Mouse (Mus musculus) liver, embryonic 16.5 days (tissue): ENCODE measurements around the gene Hip1r. TPM values are rescaled to one million over a fixed set of nuclear protein-coding genes. Genes with fewer than 3 reads are reported as not detected.

Experiments
- ATAC-seq: fragments of 200-750 bp; cut with Nextera tagmentation; 2 replicates; pipeline ENCODE4 v1.8.0; 2017; ENCODE audit warnings: low read depth, mild to moderate bottlenecking, moderate number of reproducible peaks, moderate library complexity
- H3K27ac ChIP-seq: fragments of 300-500 bp; sonication (generic); 2 replicates; pipeline ENCODE4 v1.5.1; 2014; ENCODE audit warnings: mild to moderate bottlenecking, low read length
- H3K27me3 ChIP-seq: fragments of 300-500 bp; sonication (generic); 2 replicates; pipeline ENCODE4 v1.6.1; 2014; ENCODE audit warnings: low read depth, low read length, mixed read lengths; ENCODE audit not compliant: control insufficient read depth, insufficient read depth
- H3K36me3 ChIP-seq: fragments of 300-500 bp; sonication (generic); 2 replicates; pipeline ENCODE4 v1.6.1; 2014; ENCODE audit warnings: mild to moderate bottlenecking; ENCODE audit not compliant: control insufficient read depth, insufficient read depth
- H3K4me1 ChIP-seq: fragments of 300-500 bp; sonication (generic); 2 replicates; pipeline ENCODE4 v1.6.1; 2014; ENCODE audit warnings: low read depth, low read length, mixed read lengths; ENCODE audit not compliant: control insufficient read depth
- H3K4me2 ChIP-seq: fragments of 300-500 bp; sonication (generic); 2 replicates; pipeline ENCODE4 v1.6.1; 2014; ENCODE audit warnings: low read depth, low read length, mixed read lengths
- H3K4me3 ChIP-seq: fragments of 300-500 bp; sonication (generic); 2 replicates; pipeline ENCODE4 v1.5.1; 2014; ENCODE audit warnings: low read depth, mild to moderate bottlenecking, low read length
- H3K9ac ChIP-seq: fragments of 300-500 bp; sonication (generic); 2 replicates; pipeline ENCODE4 v1.6.1; 2014; ENCODE audit warnings: low read depth, low read length
- H3K9me3 ChIP-seq: fragments of 300-500 bp; sonication (generic); replicated peaks from 2 replicates; pipeline ENCODE4 v1.6.1; 2016; ENCODE audit warnings: low read length; ENCODE audit not compliant: control insufficient read depth
- WGBS: fragments of 180-500 bp; shearing (Covaris S2); extraction: QIAGEN DNeasy Blood & Tissue Kit; methylation state at CpG from one replicate; pipeline ENCODE4 v1.1.7; 2014; ENCODE audit not compliant: insufficient replicate concordance; 5-methylcytosine and 5-hydroxymethylcytosine counted together
- polyA plus RNA-seq: library from polyadenylated mRNA; unstranded; fragments of >200 nt; fragmentation: Nextera tagmentation; extraction: Ambion mirVana; gene quantifications from 2 replicates; pipeline ENCODE4 v1.2.1, GENCODE M21; 2015

Gene Hip1r
- polyA plus RNA-seq = 12.4 and 16.3 TPM in 2 replicates

GRCm38 (mm10) chr5:123973299-123974178 lies at the start of gene Hip1r:
Gene Hip1r (plus strand): TSS chr5:123973628.
- WGBS = under 1% methylated on average over 100 of the region's 106 CpGs
- Histone ChIP-seq H3K36me3 (no peaks in the 10 kb centered on the region), H3K27ac (peak within 1 kb of the TSS; percentile 79), H3K9ac (peak within 1 kb of the TSS; percentile 75), H3K4me3 (peak within 1 kb of the TSS; percentile 73), H3K4me2 (peak within 1 kb of the TSS; percentile 88), H3K9me3 (no peaks in the 10 kb centered on the region), H3K4me1 (peaks cover 20% of the 10 kb centered on the region), H3K27me3 (peaks cover 20% of the 10 kb centered on the region)
- peak; percentile 89 for ATAC-seq

GRCm38 (mm10) chr5:123927118-123927517 lies 46.3 kb upstream of the Hip1r start, which contains the start of gene Gm43518:
Gene Gm43518 (plus strand): TSS chr5:123927418.
- Histone ChIP-seq H3K36me3 (peaks cover 21% of the 10 kb centered on the region), H3K4me3 (no peak within 1 kb of the TSS), H3K4me1 (peaks cover 7% of the 10 kb centered on the region), H3K9me3 (no peaks in the 10 kb centered on the region), H3K27ac (no peak within 1 kb of the TSS), H3K9ac (no peak within 1 kb of the TSS), H3K27me3 (no peaks in the 10 kb centered on the region), H3K4me2 (no peak within 1 kb of the TSS)
- 91% methylated on average over 9 of the region's 9 CpGs for WGBS
- ATAC-seq = no peak

- H3K27me3 ChIP-seq = no peaks in the 10 kb centered on the region
- ATAC-seq = peak; percentile 96
- H3K9ac ChIP-seq = peak within 1 kb of the TSS; percentile 95
- H3K4me3 ChIP-seq = peak within 1 kb of the TSS; percentile 82
- H3K4me2 ChIP-seq = peak within 1 kb of the TSS; percentile 96
- H3K4me1 ChIP-seq = peaks cover 14% of the 10 kb centered on the region
- WGBS = under 1% methylated on average over 51 of the region's 56 CpGs
- H3K27ac ChIP-seq = peak within 1 kb of the TSS; percentile 87
- no peaks in the 10 kb centered on the region for H3K9me3 ChIP-seq
- peaks cover 11% of the 10 kb centered on the region for H3K36me3 ChIP-seq
These were observed 42.9 kb upstream of the Hip1r start, which contains the start of gene Ccdc62 for GRCm38 (mm10) chr5:123930508-123930989. Gene Ccdc62 (plus strand): TSS chr5:123930679.

GRCm38 (mm10) chr5:123931131-123931530 lies 42.3 kb upstream of the Hip1r start:
- peak overlapping the region; percentile 87; the same call in 1 of the 2 replicates for H3K27ac ChIP-seq
- ATAC-seq = no peak
- 41% methylated on average over 13 of the region's 13 CpGs for WGBS
- H3K9ac ChIP-seq = peak overlapping the region; percentile 95
- H3K9me3 ChIP-seq = no peaks in the 10 kb centered on the region
- peak overlapping the region; percentile 82 for H3K4me3 ChIP-seq
- peaks cover 11% of the 10 kb centered on the region for H3K36me3 ChIP-seq
- peak overlapping the region; percentile 96 for H3K4me2 ChIP-seq
- peaks cover 14% of the 10 kb centered on the region for H3K4me1 ChIP-seq
- H3K27me3 ChIP-seq = no peaks in the 10 kb centered on the region

- no peak overlapping the region for H3K4me3 ChIP-seq
- H3K9ac ChIP-seq = no peak overlapping the region
- H3K27ac ChIP-seq = no peak overlapping the region
- no peak overlapping the region for H3K4me2 ChIP-seq
- H3K27me3 ChIP-seq = no peaks in the 10 kb centered on the region
- H3K36me3 ChIP-seq = peaks cover 2% of the 10 kb centered on the region; the same call in 1 of the 2 replicates
- peaks cover 14% of the 10 kb centered on the region for H3K4me1 ChIP-seq
- ATAC-seq = no peak
- H3K9me3 ChIP-seq = no peaks in the 10 kb centered on the region
These were observed 40.5 kb upstream of the Hip1r start for GRCm38 (mm10) chr5:123932927-123933326.

GRCm38 (mm10) chr5:123933556-123933955 lies 39.9 kb upstream of the Hip1r start:
- Histone ChIP-seq H3K27ac (peak overlapping the region; percentile 78; the same call in 1 of the 2 replicates), H3K9me3 (no peaks in the 10 kb centered on the region), H3K4me3 (peak overlapping the region; percentile 45), H3K9ac (peak overlapping the region; percentile 46), H3K27me3 (no peaks in the 10 kb centered on the region), H3K4me2 (peak overlapping the region; percentile 54), H3K4me1 (peaks cover 14% of the 10 kb centered on the region), H3K36me3 (no peaks in the 10 kb centered on the region)
- 58% methylated on average over 12 of the region's 12 CpGs for WGBS
- ATAC-seq = peak; percentile 14; the same call in 1 of the 2 replicates

- Histone ChIP-seq H3K4me1 (peaks cover 14% of the 10 kb centered on the region), H3K9me3 (no peaks in the 10 kb centered on the region), H3K4me2 (peak overlapping the region; percentile 54), H3K4me3 (peak overlapping the region; percentile 45), H3K36me3 (no peaks in the 10 kb centered on the region), H3K9ac (peak overlapping the region; percentile 46), H3K27me3 (no peaks in the 10 kb centered on the region), H3K27ac (peak overlapping the region; percentile 78)
- 24% methylated on average over 18 of the region's 18 CpGs for WGBS
- ATAC-seq = peak; percentile 39
These were observed 39.4 kb upstream of the Hip1r start for GRCm38 (mm10) chr5:123933957-123934591.

GRCm38 (mm10) chr5:123935931-123936330 lies 37.5 kb upstream of the Hip1r start:
- Histone ChIP-seq H3K4me2 (no peak overlapping the region), H3K9me3 (no peaks in the 10 kb centered on the region), H3K36me3 (no peaks in the 10 kb centered on the region), H3K4me1 (peaks cover 14% of the 10 kb centered on the region), H3K27me3 (no peaks in the 10 kb centered on the region), H3K9ac (no peak overlapping the region), H3K27ac (no peak overlapping the region), H3K4me3 (no peak overlapping the region)
- ATAC-seq = no peak
- 75% methylated on average over 5 of the region's 5 CpGs for WGBS
